Mouse (Mus musculus) hindbrain, postnatal 0 days (tissue): ENCODE measurements around the gene Dusp12. TPM values are rescaled to one million over a fixed set of nuclear protein-coding genes. Genes with fewer than 3 reads are reported as not detected.
A peak's percentile ranks its signal among the peaks of the same experiment; 100 is the strongest.

Experiments used
- ATAC-seq: fragments of 200-750 bp; cut with Nextera tagmentation; 2 replicates; pipeline ENCODE4 v1.8.0; 2017; ENCODE audit warnings: mild to moderate bottlenecking, moderate TSS enrichment, moderate library complexity
- DNase-seq: peaks from one replicate; pipeline ENCODE4 v3.0.0-alpha.2; 2015; ENCODE audit warnings: low spot score
- H3K27ac ChIP-seq: fragments of 300-500 bp; sonication (generic); 2 replicates; pipeline ENCODE4 v1.5.1; 2014; ENCODE audit warnings: mild to moderate bottlenecking
- H3K27me3 ChIP-seq: fragments of 300-500 bp; sonication (generic); 2 replicates; pipeline ENCODE4 v1.6.1; 2014; ENCODE audit warnings: low read length, mixed read lengths; ENCODE audit not compliant: insufficient read depth
- H3K36me3 ChIP-seq: fragments of 300-500 bp; sonication (generic); 2 replicates; pipeline ENCODE4 v1.6.1; 2014; ENCODE audit warnings: low read length, mixed read lengths; ENCODE audit not compliant: insufficient read depth
- H3K4me1 ChIP-seq: fragments of 300-500 bp; sonication (generic); 2 replicates; pipeline ENCODE4 v1.6.1; 2014; ENCODE audit warnings: antibody characterized with exemption, low read length, mixed read lengths; ENCODE audit not compliant: insufficient read depth
- H3K4me2 ChIP-seq: fragments of 300-500 bp; sonication (generic); 2 replicates; pipeline ENCODE4 v1.6.1; 2014; ENCODE audit warnings: low read depth, mild to moderate bottlenecking, low read length, moderate library complexity, mixed read lengths
- H3K4me3 ChIP-seq: fragments of 300-500 bp; sonication (generic); 2 replicates; pipeline ENCODE4 v1.5.1; 2014; ENCODE audit warnings: low read length
- H3K9ac ChIP-seq: fragments of 300-500 bp; sonication (generic); replicated peaks from 2 replicates; pipeline ENCODE4 v1.6.1; 2014; ENCODE audit warnings: mild to moderate bottlenecking, low read length, moderate library complexity, mixed read lengths
- H3K9me3 ChIP-seq: fragments of 300-500 bp; sonication (generic); 2 replicates; pipeline ENCODE4 v1.6.1; 2016; ENCODE audit warnings: low read length, mixed read lengths
- CTCF ChIP-seq: IDR thresholded peaks from 2 replicates; pipeline ENCODE4 v1.5.1; 2016; ENCODE audit warnings: antibody characterized with exemption, control low read depth, low read depth
- WGBS: fragments of 180-500 bp; shearing (Covaris S2); extraction: QIAGEN DNeasy Blood & Tissue Kit; methylation state at CpG from one replicate; pipeline ENCODE4 v1.1.7; 2014; 5-methylcytosine and 5-hydroxymethylcytosine counted together
- polyA plus RNA-seq: library from polyadenylated mRNA; unstranded; fragments of >200 nt; fragmentation: Nextera tagmentation; extraction: Ambion mirVana; gene quantifications from 2 replicates; pipeline ENCODE4 v1.2.1, GENCODE M21; 2015
- total RNA-seq: library from RNA; depleted of rRNA; stranded (reverse); fragments of >200 nt; gene quantifications from 2 replicates; pipeline ENCODE4 v1.2.3, GENCODE M21; 2014; rRNA removed

Dusp12 gene
- total RNA-seq (25.4 and 40.4 TPM in 2 replicates), polyA plus RNA-seq (32.0 and 34.4 TPM in 2 replicates)

GRCm38 (mm10) chr1:170884978-170885561, at the start of gene Dusp12, which contains the start of gene Gm26620:
Dusp12 (minus strand) TSS chr1:170885540.
Gm26620 (plus strand) TSS chr1:170885065.
- Histone ChIP-seq H3K27ac (peak within 1 kb of the TSS; percentile 79), H3K4me1 (peaks cover 3% of the 10 kb centered on the region), H3K27me3 (no peaks in the 10 kb centered on the region), H3K9ac (peak within 1 kb of the TSS; percentile 75), H3K36me3 (peaks cover 10% of the 10 kb centered on the region; the same call in 1 of the 2 replicates), H3K4me3 (peak within 1 kb of the TSS; percentile 78), H3K4me2 (peak within 1 kb of the TSS; percentile 81), H3K9me3 (no peaks in the 10 kb centered on the region)
- peak; percentile 88 for TF ChIP-seq CTCF
- DNase-seq, result peak; percentile 97
- ATAC-seq, result peak; percentile 95
- 0% methylated on average over 46 of the region's 46 CpGs for WGBS

GRCm38 (mm10) chr1:170934383-170934782, 49.0 kb upstream of the Dusp12 start:
- no peak overlapping the region for H3K4me3 ChIP-seq
- H3K9me3 ChIP-seq, result no peaks in the 10 kb centered on the region
- H3K27ac ChIP-seq, result no peak overlapping the region
- no peak overlapping the region for H3K4me2 ChIP-seq
- H3K9ac ChIP-seq, result no peak overlapping the region
- ATAC-seq (no peak), DNase-seq (no peak)
- no peak for TF ChIP-seq CTCF
- no peaks in the 10 kb centered on the region for H3K36me3 ChIP-seq
- H3K4me1 ChIP-seq, result no peaks in the 10 kb centered on the region
- 84% methylated on average over 2 of the region's 2 CpGs for WGBS
- no peaks in the 10 kb centered on the region for H3K27me3 ChIP-seq

GRCm38 (mm10) chr1:170933940-170934339, 48.6 kb upstream of the Dusp12 start:
- Histone ChIP-seq H3K36me3 (no peaks in the 10 kb centered on the region), H3K27me3 (no peaks in the 10 kb centered on the region), H3K4me3 (no peak overlapping the region), H3K27ac (no peak overlapping the region), H3K9me3 (no peaks in the 10 kb centered on the region), H3K4me1 (no peaks in the 10 kb centered on the region), H3K4me2 (no peak overlapping the region), H3K9ac (no peak overlapping the region)
- 88% methylated on average over 1 of the region's 1 CpGs for WGBS
- no peak for TF ChIP-seq CTCF
- ATAC-seq, result no peak
- DNase-seq, result no peak

- 72% methylated on average over 6 of the region's 6 CpGs for WGBS
- no peaks in the 10 kb centered on the region for H3K9me3 ChIP-seq
- no peaks in the 10 kb centered on the region for H3K4me1 ChIP-seq
- DNase-seq (no peak), ATAC-seq (no peak)
- no peaks in the 10 kb centered on the region for H3K36me3 ChIP-seq
- H3K27ac ChIP-seq, result no peak overlapping the region
- H3K27me3 ChIP-seq, result no peaks in the 10 kb centered on the region
- no peak overlapping the region for H3K9ac ChIP-seq
- H3K4me2 ChIP-seq, result no peak overlapping the region
- TF ChIP-seq CTCF, result no peak
- H3K4me3 ChIP-seq, result no peak overlapping the region
These were observed 48.1 kb upstream of the Dusp12 start for GRCm38 (mm10) chr1:170933386-170933920.

- no peaks in the 10 kb centered on the region for H3K9me3 ChIP-seq
- H3K36me3 ChIP-seq, result no peaks in the 10 kb centered on the region
- no peak overlapping the region for H3K4me2 ChIP-seq
- TF ChIP-seq CTCF, result no peak
- no peaks in the 10 kb centered on the region for H3K4me1 ChIP-seq
- no peak for DNase-seq
- WGBS, result 85% methylated on average over 3 of the region's 3 CpGs
- H3K4me3 ChIP-seq, result no peak overlapping the region
- no peaks in the 10 kb centered on the region for H3K27me3 ChIP-seq
- no peak overlapping the region for H3K27ac ChIP-seq
- ATAC-seq, result no peak
- no peak overlapping the region for H3K9ac ChIP-seq
These were observed 46.7 kb upstream of the Dusp12 start for GRCm38 (mm10) chr1:170932043-170932442.

GRCm38 (mm10) chr1:170929245-170929644, 43.9 kb upstream of the Dusp12 start:
- no peaks in the 10 kb centered on the region for H3K36me3 ChIP-seq
- DNase-seq, result no peak
- no peak overlapping the region for H3K4me2 ChIP-seq
- H3K9ac ChIP-seq, result no peak overlapping the region
- WGBS, result 78% methylated on average over 4 of the region's 4 CpGs
- H3K4me3 ChIP-seq, result no peak overlapping the region
- TF ChIP-seq CTCF, result no peak
- H3K9me3 ChIP-seq, result no peaks in the 10 kb centered on the region
- H3K4me1 ChIP-seq, result no peaks in the 10 kb centered on the region
- H3K27me3 ChIP-seq, result no peaks in the 10 kb centered on the region
- no peak for ATAC-seq
- H3K27ac ChIP-seq, result no peak overlapping the region

- no peak overlapping the region for H3K9ac ChIP-seq
These were observed 43.1 kb upstream of the Dusp12 start for GRCm38 (mm10) chr1:170928467-170928866.

More at GRCm38 (mm10) chr1:170928467-170928866, 43.1 kb upstream of the Dusp12 start:
- WGBS, result 74% methylated on average over 2 of the region's 2 CpGs
- Histone ChIP-seq H3K36me3 (no peaks in the 10 kb centered on the region), H3K27ac (no peak overlapping the region), H3K4me3 (no peak overlapping the region), H3K4me2 (no peak overlapping the region), H3K4me1 (no peaks in the 10 kb centered on the region), H3K27me3 (no peaks in the 10 kb centered on the region), H3K9me3 (no peaks in the 10 kb centered on the region)
- no peak for DNase-seq
- no peak for ATAC-seq
- no peak for TF ChIP-seq CTCF
